Mouse (Mus musculus): ENCODE measurements at regions not wholly inside any gene's neighbourhood (a gene's known extent, or its start where the extent isn't known, plus 50 kb on each side); places are given as distances from the start of the nearest gene placed in this dataset.

DNA sequence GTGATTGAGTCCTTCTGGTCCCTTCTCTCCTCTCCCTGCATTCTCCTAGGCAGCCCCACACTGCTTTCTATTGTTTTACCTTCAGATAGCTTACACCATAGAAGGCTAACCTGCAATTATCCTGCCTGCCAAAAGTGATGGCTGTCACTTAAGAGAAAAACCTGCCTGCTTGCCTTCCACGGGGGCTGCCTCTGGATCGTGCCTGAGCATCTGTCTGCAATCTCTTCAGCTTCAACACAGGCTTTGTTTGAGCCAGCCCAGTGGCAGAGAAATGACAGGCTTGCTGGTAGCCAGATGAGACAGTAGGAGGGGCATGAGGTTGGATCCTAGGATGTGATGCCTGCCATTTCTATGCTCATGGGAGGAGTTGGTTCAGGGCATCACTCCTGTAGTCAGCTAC lies 345.2 kb upstream of the Tshz3 start:
- Histone ChIP-seq H3K27me3 (ENCODE audit: control insufficient read depth, insufficient read depth, low read length) (no peaks in the 10 kb centered on the region), H3K27ac (replicated peaks) (no peak overlapping the region), H3K4me3 (ENCODE audit: low read depth, low read length) (no peak overlapping the region), H3K9ac (ENCODE audit: low read length) (no peak overlapping the region), H3K4me1 (replicated peaks; ENCODE audit: control insufficient read depth, insufficient read depth) (no peaks in the 10 kb centered on the region), H3K4me2 (replicated peaks; ENCODE audit: low read depth) (no peak overlapping the region), H3K36me3 (ENCODE audit: control insufficient read depth, insufficient read depth, low read length) (no peaks in the 10 kb centered on the region), H3K9me3 (ENCODE audit: control insufficient read depth, low read length) (no peaks in the 10 kb centered on the region)
- 50% methylated on average over 2 of the region's 2 CpGs for WGBS
- DNase-seq (ENCODE audit: low spot score) (no peak), ATAC-seq (ENCODE audit: low FRiP score, low TSS enrichment) (no peak)
- TF ChIP-seq CTCF (IDR thresholded peaks at IDR 0.05; ENCODE audit: low read depth): no peak
- no peak for TF ChIP-seq EP300 (optimal IDR thresholded peaks at IDR 0.05)

DNA sequence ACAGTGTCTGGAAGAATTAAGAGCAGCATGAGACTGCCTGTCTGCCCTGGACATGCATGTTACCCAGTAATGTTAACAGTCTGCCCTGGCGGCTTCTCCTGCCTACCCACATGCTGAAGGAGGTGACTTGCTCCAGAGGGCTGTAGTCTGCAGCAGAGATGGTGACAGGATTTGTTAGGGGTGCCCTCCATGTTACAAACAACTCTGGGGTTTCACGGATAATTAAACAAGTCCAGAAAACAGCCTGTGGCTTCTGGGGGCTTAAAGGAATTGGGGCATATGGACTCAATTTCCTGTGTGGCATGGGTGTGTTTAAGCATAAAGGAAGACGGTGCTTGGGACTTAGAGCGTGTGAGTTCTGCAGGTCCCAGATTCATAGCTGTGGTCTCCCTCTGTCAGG lies 347.3 kb upstream of the Tshz3 start:
- no peak for DNase-seq (ENCODE audit: low spot score)
- H3K27me3 ChIP-seq (ENCODE audit: control insufficient read depth, insufficient read depth, low read length): no peaks in the 10 kb centered on the region
- H3K27ac ChIP-seq (replicated peaks): no peak overlapping the region
- no peaks in the 10 kb centered on the region for H3K36me3 ChIP-seq (ENCODE audit: control insufficient read depth, insufficient read depth, low read length)
- no peak overlapping the region for H3K4me2 ChIP-seq (replicated peaks; ENCODE audit: low read depth)
- no peak overlapping the region for H3K4me3 ChIP-seq (ENCODE audit: low read depth, low read length)
- ATAC-seq (ENCODE audit: low FRiP score, low TSS enrichment): no peak
- no peak overlapping the region for H3K9ac ChIP-seq (ENCODE audit: low read length)
- TF ChIP-seq CTCF (IDR thresholded peaks at IDR 0.05; ENCODE audit: low read depth): no peak
- no peak for TF ChIP-seq EP300 (optimal IDR thresholded peaks at IDR 0.05)
- WGBS: 69% methylated on average over 4 of the region's 4 CpGs
- no peaks in the 10 kb centered on the region for H3K9me3 ChIP-seq (ENCODE audit: control insufficient read depth, low read length)
- no peaks in the 10 kb centered on the region for H3K4me1 ChIP-seq (replicated peaks; ENCODE audit: control insufficient read depth, insufficient read depth)

DNA sequence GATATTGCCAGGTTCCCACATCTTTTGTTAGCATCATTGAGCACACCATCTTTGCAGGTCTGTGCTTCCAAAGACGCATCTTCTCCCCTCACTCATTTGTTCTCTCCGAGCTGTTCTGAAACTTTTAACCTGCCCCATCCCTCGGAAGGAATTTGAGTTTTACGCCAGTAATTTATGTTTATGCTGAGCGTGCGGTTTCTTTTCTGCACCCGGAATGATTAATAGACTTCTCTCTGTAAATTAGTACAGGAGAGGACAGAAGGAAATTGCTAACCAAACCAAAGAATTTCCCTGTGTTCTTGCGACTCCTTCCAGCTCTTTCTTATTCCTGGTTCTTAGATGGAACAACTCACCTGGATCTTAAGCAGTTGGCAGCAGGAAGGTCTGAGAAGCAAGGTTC lies 349.7 kb upstream of the Tshz3 start:
- H3K9ac ChIP-seq (ENCODE audit: low read length): no peak overlapping the region
- no peak for TF ChIP-seq EP300 (optimal IDR thresholded peaks at IDR 0.05)
- TF ChIP-seq CTCF (IDR thresholded peaks at IDR 0.05; ENCODE audit: low read depth): no peak
- H3K27ac ChIP-seq (replicated peaks): no peak overlapping the region
- no peaks in the 10 kb centered on the region for H3K9me3 ChIP-seq (ENCODE audit: control insufficient read depth, low read length)
- no peaks in the 10 kb centered on the region for H3K36me3 ChIP-seq (ENCODE audit: control insufficient read depth, insufficient read depth, low read length)
- H3K27me3 ChIP-seq (ENCODE audit: control insufficient read depth, insufficient read depth, low read length): no peaks in the 10 kb centered on the region
- H3K4me2 ChIP-seq (replicated peaks; ENCODE audit: low read depth): no peak overlapping the region
- DNase-seq (ENCODE audit: low spot score) (no peak), ATAC-seq (ENCODE audit: low FRiP score, low TSS enrichment) (no peak)
- 48% methylated on average over 8 of the region's 8 CpGs for WGBS
- no peak overlapping the region for H3K4me3 ChIP-seq (ENCODE audit: low read depth, low read length)
- no peaks in the 10 kb centered on the region for H3K4me1 ChIP-seq (replicated peaks; ENCODE audit: control insufficient read depth, insufficient read depth)

DNA sequence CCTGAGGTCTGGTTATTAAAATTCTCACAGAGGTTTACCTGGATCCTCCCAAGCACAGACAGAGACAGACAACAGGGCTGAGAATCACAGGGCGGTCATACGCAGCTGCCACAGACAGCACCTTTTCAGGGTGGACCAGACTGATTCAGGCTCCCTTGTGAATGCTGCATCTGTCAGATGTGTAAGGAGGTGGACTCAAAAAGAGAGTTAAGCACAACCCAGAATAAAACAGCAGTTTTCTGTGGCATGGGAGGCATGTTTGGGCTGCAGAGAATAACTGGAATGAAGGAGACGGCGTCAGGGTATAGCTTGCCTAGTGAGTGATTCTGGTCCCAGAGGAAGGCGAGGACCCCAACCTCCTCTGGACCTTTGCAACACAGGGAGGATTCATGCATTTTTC lies 363.1 kb upstream of the Tshz3 start:
- Histone ChIP-seq H3K9me3 (ENCODE audit: control insufficient read depth, low read length) (no peaks in the 10 kb centered on the region), H3K36me3 (ENCODE audit: control insufficient read depth, insufficient read depth, low read length) (no peaks in the 10 kb centered on the region), H3K4me3 (ENCODE audit: low read depth, low read length) (no peak overlapping the region), H3K9ac (ENCODE audit: low read length) (no peak overlapping the region), H3K27ac (replicated peaks) (no peak overlapping the region), H3K4me1 (replicated peaks; ENCODE audit: control insufficient read depth, insufficient read depth) (no peaks in the 10 kb centered on the region), H3K4me2 (replicated peaks; ENCODE audit: low read depth) (no peak overlapping the region), H3K27me3 (ENCODE audit: control insufficient read depth, insufficient read depth, low read length) (no peaks in the 10 kb centered on the region)
- DNase-seq (ENCODE audit: low spot score) (no peak), ATAC-seq (ENCODE audit: low FRiP score, low TSS enrichment) (no peak)
- WGBS: 90% methylated on average over 5 of the region's 5 CpGs
- TF ChIP-seq CTCF (IDR thresholded peaks at IDR 0.05; ENCODE audit: low read depth): no peak
- TF ChIP-seq EP300 (optimal IDR thresholded peaks at IDR 0.05): no peak

DNA sequence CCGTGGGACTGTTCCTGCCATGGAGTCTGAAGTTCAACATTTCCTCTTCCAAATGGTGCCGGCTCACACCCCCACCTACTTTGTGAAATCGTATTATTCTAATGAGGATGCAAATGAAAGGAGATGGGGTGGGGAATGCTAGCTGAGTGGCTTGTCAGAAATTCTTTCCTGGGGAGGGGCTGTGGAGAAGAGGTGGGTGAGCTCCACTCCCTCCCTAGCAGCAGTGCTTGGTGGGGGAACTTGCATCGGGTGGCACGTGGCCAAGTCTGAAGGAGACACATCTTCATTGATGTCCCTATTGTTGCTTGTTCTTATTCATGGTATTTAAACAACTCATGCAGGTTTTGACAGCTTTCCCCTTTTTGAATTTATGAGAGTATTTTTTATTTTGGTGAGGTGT lies 363.8 kb upstream of the Tshz3 start:
- H3K4me3 ChIP-seq (ENCODE audit: low read depth, low read length): no peak overlapping the region
- ATAC-seq (ENCODE audit: low FRiP score, low TSS enrichment): no peak
- no peaks in the 10 kb centered on the region for H3K9me3 ChIP-seq (ENCODE audit: control insufficient read depth, low read length)
- 37% methylated on average over 5 of the region's 5 CpGs for WGBS
- no peak overlapping the region for H3K27ac ChIP-seq (replicated peaks)
- no peaks in the 10 kb centered on the region for H3K4me1 ChIP-seq (replicated peaks; ENCODE audit: control insufficient read depth, insufficient read depth)
- no peak for TF ChIP-seq CTCF (IDR thresholded peaks at IDR 0.05; ENCODE audit: low read depth)
- no peak for TF ChIP-seq EP300 (optimal IDR thresholded peaks at IDR 0.05)
- no peaks in the 10 kb centered on the region for H3K36me3 ChIP-seq (ENCODE audit: control insufficient read depth, insufficient read depth, low read length)
- no peaks in the 10 kb centered on the region for H3K27me3 ChIP-seq (ENCODE audit: control insufficient read depth, insufficient read depth, low read length)
- DNase-seq (ENCODE audit: low spot score): no peak
- no peak overlapping the region for H3K4me2 ChIP-seq (replicated peaks; ENCODE audit: low read depth)
- H3K9ac ChIP-seq (ENCODE audit: low read length): no peak overlapping the region

DNA sequence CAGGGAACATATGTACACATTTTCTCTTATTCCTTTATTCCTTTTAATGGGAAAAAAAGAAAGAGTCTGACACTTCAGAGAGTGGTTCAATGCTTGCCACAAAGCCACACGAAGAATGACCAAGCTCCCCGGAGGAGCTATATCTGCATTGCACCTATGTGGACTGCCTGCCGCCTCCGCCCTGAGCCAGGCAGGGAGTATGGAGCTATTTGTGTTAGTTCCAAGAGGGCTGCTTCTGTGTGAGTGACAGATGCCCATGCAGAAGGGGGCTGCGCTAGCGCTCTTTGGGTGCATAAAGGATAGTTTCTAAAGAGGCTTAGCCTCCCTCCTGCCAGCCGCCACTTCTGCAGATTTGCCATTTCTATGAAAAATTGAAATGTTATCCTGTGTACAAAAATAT lies 365.3 kb upstream of the Tshz3 start:
- no peaks in the 10 kb centered on the region for H3K27me3 ChIP-seq (ENCODE audit: control insufficient read depth, insufficient read depth, low read length)
- no peak overlapping the region for H3K9ac ChIP-seq (ENCODE audit: low read length)
- no peaks in the 10 kb centered on the region for H3K9me3 ChIP-seq (ENCODE audit: control insufficient read depth, low read length)
- DNase-seq (ENCODE audit: low spot score) (no peak), ATAC-seq (ENCODE audit: low FRiP score, low TSS enrichment) (no peak)
- H3K36me3 ChIP-seq (ENCODE audit: control insufficient read depth, insufficient read depth, low read length): no peaks in the 10 kb centered on the region
- no peak overlapping the region for H3K4me2 ChIP-seq (replicated peaks; ENCODE audit: low read depth)
- 71% methylated on average over 7 of the region's 7 CpGs for WGBS
- no peak overlapping the region for H3K4me3 ChIP-seq (ENCODE audit: low read depth, low read length)
- no peak overlapping the region for H3K27ac ChIP-seq (replicated peaks)
- no peaks in the 10 kb centered on the region for H3K4me1 ChIP-seq (replicated peaks; ENCODE audit: control insufficient read depth, insufficient read depth)
- TF ChIP-seq CTCF (IDR thresholded peaks at IDR 0.05; ENCODE audit: low read depth) (no peak), EP300 (optimal IDR thresholded peaks at IDR 0.05) (no peak)
